Mouse (Mus musculus) right cerebral cortex, postnatal 4 days (tissue): Measurements from ENCODE around the gene Prpf6.

Experiments
- DNase-seq: peaks from one replicate; pipeline ENCODE4 v3.0.0-alpha.2; 2022

The Prpf6 gene

DNA sequence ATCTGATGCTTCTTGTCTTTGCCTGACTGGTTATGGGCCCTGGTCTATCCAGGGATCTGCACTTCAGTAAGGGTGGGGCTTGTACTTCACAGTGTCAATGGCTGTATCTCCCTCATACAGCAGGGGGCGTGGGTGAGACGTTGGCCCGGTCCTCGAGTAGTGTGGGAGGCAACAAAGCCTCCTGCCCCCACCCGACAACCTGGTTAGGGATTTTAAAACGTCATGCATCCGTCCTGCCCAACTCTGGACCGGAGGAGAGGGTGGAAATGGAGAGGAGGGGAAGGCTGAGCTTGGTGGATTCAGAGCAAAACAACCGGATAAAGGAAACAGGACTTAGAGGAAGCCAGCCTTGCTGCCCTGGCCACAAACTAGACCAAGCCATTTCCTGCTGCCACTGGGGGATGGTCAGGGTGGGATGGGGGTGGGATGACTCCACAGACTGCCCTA is 68.0 kb downstream of the Prpf6 start:
- DNase-seq, result peak; percentile 77

DNA sequence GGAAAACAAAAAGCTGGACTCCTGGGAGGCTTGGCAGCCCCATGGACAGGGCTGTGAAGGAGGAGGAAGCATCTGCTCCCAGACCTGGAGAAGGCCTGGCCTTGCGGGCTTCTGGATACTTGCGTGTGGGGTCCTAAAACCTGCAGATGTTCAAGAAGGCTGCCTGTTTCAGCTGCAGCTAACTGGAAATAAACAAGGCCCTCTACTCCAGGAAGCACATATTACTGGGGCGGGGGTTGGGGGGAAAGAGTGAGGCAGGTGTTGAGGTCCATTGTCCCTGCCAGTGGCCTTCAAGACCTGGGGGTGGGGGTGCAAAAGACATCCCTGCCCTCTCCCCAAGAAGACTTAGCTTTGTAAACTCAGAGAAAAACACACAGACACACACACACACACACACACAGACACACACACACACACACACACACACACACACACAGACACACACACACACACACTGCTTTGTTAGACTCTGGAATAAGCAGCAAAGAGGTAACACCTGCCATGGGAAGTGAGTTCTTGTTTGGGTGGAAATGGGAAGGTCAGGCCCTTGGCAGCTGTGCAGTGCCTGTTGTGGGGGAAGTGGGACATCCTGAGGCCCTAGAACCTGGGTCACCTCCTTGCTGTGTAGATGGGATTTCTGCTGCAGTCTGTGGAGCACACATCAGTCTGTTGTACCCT is 71.1 kb downstream of the Prpf6 start:
- DNase-seq, result no peak

DNA sequence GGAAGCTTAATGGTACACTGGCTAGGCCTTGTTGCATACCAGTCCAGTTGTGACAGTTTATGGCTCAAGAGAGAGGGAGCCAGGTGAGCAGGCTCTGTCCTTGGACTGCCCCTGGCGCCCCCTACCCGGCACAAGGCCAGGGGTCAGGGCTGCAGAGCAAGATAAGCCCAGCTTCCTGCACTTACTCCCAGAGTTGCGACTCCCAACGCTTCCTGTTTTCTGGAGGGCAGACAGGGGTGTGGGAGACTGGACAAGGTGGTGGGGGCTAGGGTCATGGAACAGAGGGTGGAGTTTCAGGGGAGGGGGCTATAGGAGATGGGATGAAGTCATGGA is 71.6 kb downstream of the Prpf6 start:
- no peak for DNase-seq

DNA sequence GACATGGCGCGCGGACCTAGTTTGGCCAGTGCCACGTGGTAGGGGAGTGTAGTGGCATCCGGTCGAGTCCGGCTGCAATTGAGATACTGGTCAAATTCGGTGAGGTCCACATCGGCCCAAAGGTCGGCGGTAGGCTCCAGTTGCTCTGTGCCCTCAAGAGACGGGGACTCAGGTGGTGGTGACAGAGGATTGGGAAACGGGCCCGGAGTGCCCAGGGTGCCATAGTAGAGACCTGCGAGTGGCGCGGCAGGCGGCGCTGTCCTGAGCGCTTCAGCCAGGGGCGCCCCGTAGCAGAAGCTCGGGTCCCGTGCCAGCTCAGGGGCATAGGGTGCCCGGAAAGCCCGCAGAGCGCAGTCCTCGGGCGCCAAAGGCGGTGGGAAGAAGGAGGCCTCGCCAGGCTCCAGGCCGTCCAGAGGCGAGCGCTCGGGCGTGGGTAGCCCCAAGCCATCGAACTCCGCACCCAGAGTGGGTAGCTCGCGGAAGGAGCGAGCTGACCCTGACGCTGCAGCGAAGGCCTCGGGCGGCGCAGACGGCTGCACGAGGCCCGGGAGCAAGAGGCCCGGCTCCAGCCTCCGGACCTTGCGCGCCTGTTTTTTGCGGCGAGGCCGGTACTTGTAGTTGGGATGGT is 78.7 kb downstream of the Prpf6 start:
- DNase-seq, result no peak

DNA sequence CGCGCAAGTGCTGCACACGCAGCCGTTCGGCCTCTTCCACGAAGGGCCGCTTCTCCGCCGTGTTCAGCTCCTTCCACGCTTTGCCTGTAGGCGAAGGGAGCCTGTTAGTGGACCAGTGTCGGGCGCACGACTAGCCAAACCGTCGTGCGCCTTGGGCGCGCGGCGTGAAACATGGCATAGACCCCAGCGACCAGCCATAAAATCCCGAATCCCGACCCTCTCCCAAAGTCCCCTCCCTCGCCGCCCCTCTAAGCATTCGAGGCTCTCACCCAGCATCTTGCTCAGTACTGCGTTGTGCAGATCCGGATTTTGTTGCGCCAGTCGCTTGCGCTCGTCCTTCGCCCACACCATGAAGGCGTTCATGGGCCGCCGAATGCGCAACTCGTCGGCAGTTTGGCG is 79.2 kb downstream of the Prpf6 start:
- no peak for DNase-seq

DNA sequence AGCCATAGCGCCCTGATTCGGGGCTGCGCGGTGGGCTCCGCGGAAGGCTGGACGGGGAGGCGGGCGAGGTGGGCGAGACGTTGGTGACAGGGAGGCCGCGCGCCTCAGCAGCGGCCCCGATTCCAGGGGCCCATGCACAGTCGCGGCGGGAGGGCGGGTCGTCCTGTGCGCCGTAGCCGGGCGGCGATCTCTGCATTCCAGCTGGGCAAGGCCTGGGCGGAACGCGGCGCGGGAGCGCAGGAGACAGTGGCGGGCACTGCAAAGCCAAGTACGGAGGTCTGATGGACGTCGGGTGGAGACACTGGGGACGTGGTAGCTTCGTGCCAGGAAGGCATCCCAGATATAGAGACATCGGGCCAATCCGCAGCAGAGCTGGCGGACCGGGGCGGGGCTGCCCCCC is 79.7 kb downstream of the Prpf6 start, which contains the start of gene Sox18:
Gene Sox18 (minus strand): TSS at position 315 of the 400 bp plus-strand sequence.
- DNase-seq, result no peak

DNA sequence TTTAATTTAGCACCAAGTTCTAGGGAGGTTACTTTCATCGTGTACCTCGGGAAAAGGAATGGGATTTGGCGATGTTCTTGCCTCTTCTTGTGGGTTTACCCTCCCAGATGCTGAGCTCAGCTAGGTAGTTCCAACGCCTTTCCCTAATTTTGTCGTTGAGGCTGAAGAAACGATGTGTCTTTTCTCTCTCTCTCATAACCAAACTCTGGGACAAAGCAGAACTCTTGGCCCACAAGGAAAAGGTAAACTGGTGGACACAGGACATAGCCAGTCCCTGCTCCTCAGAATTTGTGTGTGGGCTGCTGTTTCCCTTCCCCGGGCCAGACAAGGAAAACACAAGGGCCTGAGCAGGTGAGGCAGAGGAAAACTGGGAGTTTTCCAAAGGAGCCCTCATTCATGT is 80.3 kb downstream of the Prpf6 start:
- DNase-seq, result no peak

DNA sequence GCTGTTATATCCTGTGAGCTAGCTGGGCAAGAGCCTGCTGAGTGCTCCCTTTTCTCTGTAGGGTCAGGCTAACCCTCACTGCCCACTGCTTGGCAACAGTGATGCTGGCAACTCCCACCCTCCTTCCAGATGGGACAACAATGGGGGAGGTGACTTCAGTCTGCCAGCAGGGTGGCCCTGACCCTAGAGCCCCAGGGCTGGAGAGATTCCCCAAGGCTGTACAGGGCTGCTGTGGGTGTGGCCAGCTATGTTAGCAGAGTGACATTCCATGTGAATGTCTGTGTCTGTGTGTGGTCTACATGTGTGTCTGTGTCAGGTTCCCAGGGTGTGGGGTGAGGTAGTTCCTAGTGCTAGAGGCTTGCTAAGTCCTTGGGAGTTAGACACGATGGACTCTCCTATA is 81.8 kb downstream of the Prpf6 start:
- DNase-seq, result no peak

DNA sequence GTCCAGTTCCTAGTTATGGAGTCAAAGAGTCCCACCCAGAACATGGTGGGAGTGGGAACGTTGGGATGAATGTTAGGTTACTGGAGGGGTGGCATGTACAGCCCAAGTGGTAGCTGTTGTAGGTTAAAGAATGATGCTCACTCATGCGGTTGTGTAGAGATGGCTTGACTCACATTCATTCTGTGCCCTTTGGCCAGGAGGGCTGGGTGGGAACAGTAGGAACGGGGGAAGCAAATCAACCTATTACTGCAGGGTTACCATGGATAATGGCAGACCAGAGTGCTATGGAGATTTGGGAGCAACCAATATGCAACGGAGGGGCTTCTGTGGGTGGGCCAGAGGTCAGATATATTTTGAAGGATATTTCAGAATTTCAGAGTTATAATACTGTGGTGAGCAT is 83.3 kb downstream of the Prpf6 start:
- no peak for DNase-seq

DNA sequence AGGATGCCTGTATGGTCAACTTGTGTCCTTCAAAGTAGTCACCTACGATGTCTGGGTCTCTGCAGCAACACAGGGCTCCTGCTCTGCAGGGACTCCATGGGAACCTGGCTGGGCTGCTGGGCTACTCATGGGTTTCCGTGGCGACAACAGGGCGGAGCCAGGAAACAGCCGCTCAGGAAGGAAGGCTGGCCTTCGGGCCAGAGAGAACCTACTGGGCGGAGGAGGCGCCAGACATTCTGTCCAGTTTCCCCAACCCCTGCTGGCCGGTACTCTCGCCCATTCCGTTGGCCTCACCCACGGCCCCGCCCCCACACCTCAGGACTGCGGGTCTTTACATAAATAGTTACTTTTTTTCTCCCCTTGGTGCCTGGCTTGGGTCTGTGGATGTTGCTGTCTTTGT is 83.8 kb downstream of the Prpf6 start:
- DNase-seq, result no peak

DNA sequence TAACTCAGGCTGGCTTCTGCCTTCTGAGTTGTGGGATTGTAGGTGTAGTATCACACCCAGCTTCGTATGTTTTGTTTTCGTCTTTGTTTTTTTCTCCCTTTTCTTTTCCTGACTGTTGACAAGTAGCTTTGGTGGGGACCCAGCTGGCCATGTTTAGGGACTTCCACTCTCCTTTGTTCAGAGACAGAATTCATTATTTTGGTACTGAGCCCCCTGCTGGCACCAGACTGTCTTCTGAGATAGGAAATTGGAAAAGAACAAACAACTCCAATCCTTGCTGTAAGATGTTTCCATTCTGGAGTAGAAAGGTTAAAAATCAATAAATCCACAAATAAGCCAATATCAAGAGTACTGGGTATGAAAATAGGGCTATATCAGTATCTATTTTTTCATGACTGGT is 84.8 kb downstream of the Prpf6 start:
- DNase-seq, result peak; percentile 52

DNA sequence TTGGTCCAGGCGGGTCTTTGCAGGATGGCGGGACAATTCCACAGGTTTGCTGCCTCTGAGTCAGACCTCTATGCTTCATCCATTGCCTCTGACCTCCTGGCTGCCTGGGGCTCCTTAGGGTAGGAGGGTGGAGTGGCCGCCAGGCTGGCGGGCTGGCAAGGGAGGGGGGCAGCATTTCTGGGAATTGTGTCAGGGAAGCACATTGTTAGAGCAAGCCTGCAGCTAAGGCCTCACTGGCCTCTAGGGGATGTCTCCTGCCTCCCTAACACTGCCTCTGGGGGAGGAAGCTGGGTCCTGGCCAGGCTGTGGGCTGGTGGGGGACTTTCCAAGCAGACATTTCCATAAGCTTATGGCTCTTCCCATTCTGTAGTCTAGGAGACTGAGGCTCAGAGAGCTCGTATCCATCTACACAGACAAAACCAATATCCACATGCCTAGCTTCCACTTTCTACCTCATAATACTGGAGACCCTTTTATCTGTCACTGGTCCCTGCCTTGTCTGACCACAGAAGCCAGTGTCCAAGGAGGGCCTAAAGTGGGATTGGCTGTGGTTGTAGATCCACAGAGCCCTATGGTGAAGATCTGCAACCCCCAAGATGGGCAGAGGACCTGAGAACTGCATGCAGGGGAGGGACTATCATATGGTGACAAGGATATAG is 85.6 kb downstream of the Prpf6 start:
- no peak for DNase-seq

DNA sequence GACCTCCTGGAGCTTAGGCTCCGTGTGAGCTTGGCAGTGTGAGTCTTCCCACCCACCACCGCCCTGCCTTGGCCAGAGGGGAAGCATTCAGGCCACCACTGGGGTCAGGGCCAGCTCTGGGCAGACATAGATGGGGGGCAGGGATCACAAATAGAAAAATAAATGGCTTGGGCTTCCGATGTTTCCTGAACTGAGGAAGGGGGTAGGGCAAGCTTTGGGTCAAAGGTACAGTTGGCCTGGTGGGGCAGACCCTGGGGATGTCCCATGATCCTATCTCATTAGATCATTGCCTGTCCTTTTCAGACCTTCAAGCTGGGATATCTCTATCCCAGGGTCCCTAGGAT is 86.1 kb downstream of the Prpf6 start:
- DNase-seq, result no peak

DNA sequence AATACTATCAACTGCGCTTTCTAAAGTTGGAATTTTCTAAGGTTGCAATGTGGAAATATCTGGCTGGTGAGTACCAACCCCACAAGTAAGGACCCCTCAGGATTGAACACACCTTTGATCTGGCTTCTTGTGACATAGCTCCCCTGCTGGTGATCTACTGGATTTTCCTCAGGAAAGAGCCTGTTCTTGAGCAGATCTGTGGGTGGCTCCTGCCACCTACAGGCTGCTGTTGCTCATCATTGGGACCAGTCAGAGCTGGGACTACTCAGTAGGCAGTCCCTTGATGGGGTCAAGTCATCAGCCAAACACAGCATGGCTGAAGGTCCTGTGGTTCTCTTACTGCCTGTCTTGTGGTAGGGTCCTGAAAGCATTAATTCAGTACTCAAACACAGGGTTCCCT is 87.1 kb downstream of the Prpf6 start:
- peak; percentile 44 for DNase-seq

DNA sequence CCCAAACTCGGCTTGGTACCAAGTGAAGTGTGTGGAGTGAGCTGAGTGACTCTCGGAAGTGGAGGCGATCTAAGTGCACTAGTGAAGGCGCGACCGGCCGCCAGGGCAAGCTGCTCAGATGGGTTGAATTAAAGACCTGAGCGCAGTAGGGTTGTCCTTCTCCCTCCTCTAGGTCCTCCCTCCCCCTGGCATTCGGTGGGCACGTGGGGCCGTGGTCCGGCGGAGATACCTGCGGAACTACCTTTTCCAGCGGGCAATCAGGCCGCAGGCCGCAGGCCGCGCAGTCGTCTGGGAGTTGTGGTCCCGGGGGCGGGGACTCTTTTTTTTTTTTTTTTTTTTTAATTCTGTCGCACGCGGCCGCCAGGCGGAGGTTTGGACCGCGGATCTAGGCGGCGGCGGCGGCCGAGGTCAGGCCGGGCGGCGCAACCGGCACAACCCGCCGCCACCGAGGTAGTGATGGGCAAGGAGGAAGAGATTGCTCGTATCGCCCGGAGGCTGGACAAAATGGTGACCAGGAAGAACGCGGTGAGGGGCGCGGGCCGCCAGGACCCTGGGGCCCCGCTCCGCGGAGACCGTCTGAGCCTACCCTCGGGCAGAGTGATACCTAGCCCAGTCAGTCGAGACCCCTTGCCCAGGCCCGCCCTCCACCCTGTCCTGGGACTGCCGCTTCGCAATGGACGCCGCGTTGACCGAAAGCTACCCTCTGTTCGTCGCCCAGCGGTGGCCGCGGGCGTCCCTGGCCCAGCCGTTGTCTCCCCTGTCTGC is 88.5 kb downstream of the Prpf6 start, which contains the start of gene Tcea2:
Gene Tcea2 (plus strand): TSS at position 360 of the 765 bp plus-strand sequence.
- DNase-seq, result peak; percentile 69

DNA sequence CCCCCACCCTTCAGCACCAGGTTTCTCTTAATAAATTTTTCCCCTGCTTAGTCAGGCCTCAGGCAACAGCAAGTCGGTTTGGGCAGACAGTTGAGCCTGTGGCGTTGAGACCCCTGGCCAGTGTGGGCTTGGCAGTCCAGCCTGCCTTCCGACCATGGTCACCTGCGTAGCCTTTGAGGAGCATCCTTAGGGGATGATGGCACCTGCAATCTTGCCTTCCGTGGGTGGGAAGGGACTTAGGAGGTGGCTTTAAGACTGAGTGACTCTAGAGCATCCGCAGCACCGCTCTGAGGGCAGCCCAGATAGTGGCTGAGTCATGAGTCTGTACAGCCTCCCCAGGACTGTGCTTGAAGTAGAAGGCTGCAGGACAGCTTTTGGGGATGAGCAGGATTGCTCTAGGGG is 89.0 kb downstream of the Prpf6 start:
- no peak for DNase-seq

DNA sequence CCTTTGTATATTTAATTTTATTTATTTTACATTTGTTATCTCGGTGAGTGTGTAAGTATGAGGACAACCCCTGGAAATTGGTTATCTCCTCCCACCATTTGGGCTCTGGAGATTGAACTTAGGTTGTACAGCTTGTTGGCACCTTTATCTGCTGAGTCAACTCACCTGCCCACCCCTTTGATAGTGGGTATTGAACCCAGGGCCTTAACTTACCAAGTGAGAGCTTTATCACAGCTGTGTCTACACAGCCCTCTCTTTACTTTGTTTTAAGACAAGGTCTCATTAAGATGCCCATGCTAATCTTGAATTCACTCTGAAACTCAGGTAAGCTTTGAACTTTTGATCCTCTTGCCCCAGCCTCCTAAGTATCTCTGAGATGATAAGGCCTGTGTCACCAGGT is 90.3 kb downstream of the Prpf6 start:
- DNase-seq, result no peak

DNA sequence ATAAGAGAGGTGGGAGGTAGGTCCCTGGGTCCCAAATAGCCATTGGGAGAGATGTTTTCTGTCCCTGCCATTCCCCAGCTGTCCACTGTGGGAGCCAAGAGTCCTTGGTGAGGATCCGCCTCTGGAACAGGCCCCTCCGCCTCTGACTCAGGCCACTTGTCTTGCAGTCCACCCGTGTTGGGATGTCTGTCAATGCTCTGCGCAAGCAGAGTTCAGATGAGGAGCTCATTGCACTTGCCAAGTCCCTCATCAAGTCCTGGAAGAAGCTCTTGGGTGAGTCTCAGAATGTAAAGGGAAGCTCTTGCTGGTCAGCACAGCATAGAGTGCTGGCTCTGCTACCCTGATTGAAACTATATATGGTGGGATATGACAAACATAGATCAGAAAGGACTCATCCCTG is 91.7 kb downstream of the Prpf6 start:
- no peak for DNase-seq

DNA sequence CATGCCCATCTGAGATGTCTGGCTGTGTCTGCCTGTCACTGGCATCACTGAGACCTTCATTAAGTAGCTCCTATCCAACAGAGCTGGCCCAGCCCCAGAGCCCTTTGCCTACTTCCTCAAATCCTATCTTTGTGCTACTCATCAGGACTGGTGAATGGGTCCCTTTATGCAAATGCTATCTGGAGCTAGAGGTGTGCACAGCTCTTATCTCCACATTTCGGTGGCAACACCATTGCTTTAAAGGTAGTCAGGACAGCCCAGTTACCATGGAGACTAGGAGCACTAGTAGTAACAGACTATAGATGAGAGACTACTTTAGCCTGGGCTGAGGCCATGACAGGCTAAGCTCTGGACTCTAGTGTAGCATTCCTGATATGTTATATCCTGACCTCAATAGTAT is 93.0 kb downstream of the Prpf6 start:
- DNase-seq, result no peak

DNA sequence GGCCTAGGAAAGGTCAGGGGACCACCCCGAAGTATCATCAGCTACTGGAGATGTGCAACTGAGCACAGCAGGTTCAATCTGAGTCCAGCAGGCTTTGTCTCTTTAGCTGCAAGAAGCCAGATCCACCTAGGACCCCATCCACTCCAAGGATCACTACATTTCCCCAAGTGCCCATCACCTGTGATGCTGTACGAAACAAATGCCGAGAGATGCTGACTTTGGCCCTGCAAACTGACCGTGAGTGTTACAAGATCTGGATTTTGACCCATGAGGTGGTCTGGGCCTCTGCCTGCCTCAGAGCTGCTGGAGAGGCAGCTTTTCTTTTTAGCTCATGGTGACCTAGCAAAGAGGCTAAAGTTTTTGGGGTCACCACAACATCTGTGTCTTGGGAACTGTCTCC is 94.0 kb downstream of the Prpf6 start:
- no peak for DNase-seq

DNA sequence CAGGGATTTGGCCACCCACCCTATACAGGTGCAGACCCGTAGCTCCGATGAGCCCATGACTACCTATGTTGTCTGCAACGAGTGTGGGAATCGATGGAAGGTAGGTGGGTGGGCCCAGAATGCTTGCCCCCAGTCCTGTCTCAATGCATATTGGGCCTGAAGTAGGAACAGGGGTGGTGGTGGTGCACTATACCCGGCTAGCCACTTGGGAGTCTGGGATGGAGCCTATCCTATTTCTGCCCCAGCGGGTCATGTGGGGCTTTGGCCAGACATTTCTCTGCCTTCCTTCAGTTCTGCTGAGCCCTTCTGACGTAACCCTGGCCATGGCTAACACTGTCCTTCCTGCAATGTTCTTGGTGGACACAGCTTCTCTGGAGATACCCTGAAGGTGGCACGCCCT is 95.9 kb downstream of the Prpf6 start:
- no peak for DNase-seq

DNA sequence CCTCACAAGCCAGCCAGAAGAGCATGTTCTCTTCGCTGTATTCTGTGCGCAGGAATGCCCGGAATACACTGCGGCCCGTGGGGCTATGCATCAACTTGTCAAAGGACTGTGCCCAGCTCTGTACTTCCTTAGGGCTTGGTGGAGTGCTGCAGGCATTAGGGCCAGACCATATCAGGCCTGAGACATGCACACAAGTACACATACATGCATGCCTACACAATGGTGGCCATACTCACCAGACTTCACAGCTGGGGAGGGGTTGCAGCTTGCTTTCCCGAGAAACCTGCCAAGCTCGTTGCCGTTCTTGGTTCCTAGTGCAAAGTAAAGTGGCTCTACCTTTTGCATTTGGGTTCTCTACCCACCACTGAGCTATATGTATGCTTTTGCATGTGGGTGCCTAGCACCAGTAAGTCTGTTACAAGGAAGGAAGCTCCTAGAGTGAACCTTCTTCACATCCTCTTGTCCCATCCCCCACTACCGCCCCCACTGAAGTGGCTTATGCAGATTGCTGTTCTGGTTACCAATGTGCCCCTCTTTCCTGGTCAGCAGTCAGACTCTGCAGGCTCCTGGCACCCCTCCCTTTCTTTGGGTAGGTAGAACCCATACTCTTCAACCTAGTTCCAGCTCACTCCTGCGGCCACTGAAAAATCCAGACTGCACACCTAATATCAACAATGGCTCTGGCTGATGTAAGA is 97.9 kb downstream of the Prpf6 start:
- DNase-seq, result no peak

DNA sequence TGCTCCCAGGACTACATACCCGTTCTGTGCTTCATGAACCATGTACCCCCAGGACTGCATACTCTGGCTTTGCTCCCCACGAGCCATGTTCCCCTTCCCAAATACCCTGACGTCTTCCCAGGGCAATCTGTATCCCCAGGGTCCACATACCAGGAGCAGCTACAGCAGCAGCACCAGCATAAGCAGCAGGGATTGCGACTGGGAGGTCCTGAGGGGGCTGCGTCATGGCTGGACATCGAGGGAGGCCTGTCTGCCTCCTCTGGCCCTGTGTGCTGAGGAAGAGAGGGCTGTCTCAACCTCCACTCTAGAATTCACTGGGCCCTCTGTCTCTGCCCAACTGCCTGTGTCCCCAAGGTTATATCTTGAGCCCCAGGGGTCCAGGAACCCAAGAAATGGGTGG is 99.4 kb downstream of the Prpf6 start:
- no peak for DNase-seq
